ENCODE assay signal across 18 mouse cellular contexts in genomic region chr11:61535530-61535929, GRCm38 (mm10). TPM values are rescaled to one million over a fixed set of nuclear protein-coding genes. Genes with fewer than 3 reads are reported as not detected.
"Had no signal": no experiment of that assay in that cellular context is flagged by ENCODE, and none has a peak within 500 bp of the region (broad histone marks: within the 10 kb centered on the region; RNA-seq: fewer than 3 reads in every experiment).

No protein-coding gene starts in this region.

- H3K9me3 ChIP-seq: limb, embryonic 12.5 days; liver, embryonic 13.5 days; midbrain, embryonic 12.5 days; neural tube, embryonic 13.5 days; stomach, embryonic 15.5 days had no signal

- H3K27me3 ChIP-seq: limb, embryonic 12.5 days; midbrain, embryonic 12.5 days; neural tube, embryonic 13.5 days; stomach, embryonic 15.5 days had no signal

- ATAC-seq: intestine, embryonic 16.5 days; liver, postnatal 0 days; midbrain, embryonic 16.5 days had no signal

- H3K9ac ChIP-seq: limb, embryonic 12.5 days; liver, embryonic 13.5 days; liver, postnatal 0 days; midbrain, embryonic 12.5 days; neural tube, embryonic 13.5 days; stomach, embryonic 15.5 days had no signal

- H3K4me1 ChIP-seq: liver, embryonic 13.5 days; midbrain, embryonic 12.5 days; stomach, embryonic 15.5 days had no signal

- H3K4me3 ChIP-seq: limb, embryonic 12.5 days; liver, embryonic 13.5 days; midbrain, embryonic 12.5 days; neural tube, embryonic 13.5 days; stomach, embryonic 15.5 days had no signal

- H3K27ac ChIP-seq: kidney, postnatal 0 days; limb, embryonic 12.5 days; liver, embryonic 13.5 days; midbrain, embryonic 12.5 days; neural tube, embryonic 13.5 days; stomach, embryonic 15.5 days had no signal

- DNase-seq: kidney, adult 9 months; kidney, postnatal 36 days; liver; liver, embryonic 13.5 days; liver, postnatal 0 days; retina, postnatal 1 day; right cerebral cortex, postnatal 4 days; spleen, adult 18-20 months; thymus, adult 2 months; thymus, postnatal 25 days had no signal

- H3K36me3 ChIP-seq: liver, embryonic 13.5 days had no signal

- H3K4me2 ChIP-seq: limb, embryonic 12.5 days; liver, embryonic 13.5 days; midbrain, embryonic 12.5 days; neural tube, embryonic 13.5 days; stomach, embryonic 15.5 days had no signal

RNA-seq across cellular contexts. Expression of gene Mfap4, which starts 50.3 kb away (rescaled TPM):
- total RNA-seq: megakaryocyte-erythroid progenitor cell, adult 5-6 weeks had no signal
